Mouse (Mus musculus) liver, embryonic 12.5 days (tissue): ENCODE results near the gene Sf3b1. TPM values are rescaled to one million over a fixed set of nuclear protein-coding genes. Genes with fewer than 3 reads are reported as not detected.
"Not testable (repeated sequence)": the region's sequence is repeated elsewhere in the genome, so short reads cannot be mapped to it uniquely, and the experiment has no call there.

ENCODE experiments used
- ATAC-seq: fragments of 200-750 bp; cut with Nextera tagmentation; 2 replicates; pipeline ENCODE4 v1.8.0; 2017; ENCODE audit warnings: moderate number of reproducible peaks, mild to moderate bottlenecking, moderate library complexity
- H3K27ac ChIP-seq: fragments of 300-500 bp; sonication (generic); 2 replicates; pipeline ENCODE4 v1.5.1; 2016; ENCODE audit warnings: mild to moderate bottlenecking
- H3K27me3 ChIP-seq: fragments of 300-500 bp; sonication (generic); replicated peaks from 2 replicates; pipeline ENCODE4 v1.6.1; 2016; ENCODE audit warnings: mild to moderate bottlenecking, moderate library complexity
- H3K36me3 ChIP-seq: fragments of 300-500 bp; sonication (generic); 2 replicates; pipeline ENCODE4 v1.6.1; 2016; ENCODE audit warnings: mild to moderate bottlenecking, moderate library complexity
- H3K4me1 ChIP-seq: fragments of 300-500 bp; sonication (generic); 2 replicates; pipeline ENCODE4 v1.6.1; 2016
- H3K4me2 ChIP-seq: fragments of 300-500 bp; sonication (generic); 2 replicates; pipeline ENCODE4 v1.6.1; 2016; ENCODE audit warnings: mild to moderate bottlenecking, moderate library complexity
- H3K4me3 ChIP-seq: fragments of 300-500 bp; sonication (generic); 2 replicates; pipeline ENCODE4 v1.5.1; 2016; ENCODE audit warnings: mild to moderate bottlenecking, moderate library complexity
- H3K9ac ChIP-seq: fragments of 300-500 bp; sonication (generic); 2 replicates; pipeline ENCODE4 v1.6.1; 2016; ENCODE audit warnings: mild to moderate bottlenecking, moderate library complexity
- H3K9me3 ChIP-seq: fragments of 300-500 bp; sonication (generic); replicated peaks from 2 replicates; pipeline ENCODE4 v1.6.1; 2016; ENCODE audit warnings: mild to moderate bottlenecking, moderate library complexity
- WGBS: fragments of 180-500 bp; shearing (Covaris S2); methylation state at CpG from one replicate; pipeline ENCODE4 v1.1.7; 2016; ENCODE audit not compliant: insufficient replicate concordance; 5-methylcytosine and 5-hydroxymethylcytosine counted together
- polyA plus RNA-seq: library from polyadenylated mRNA; unstranded; fragments of >200 nt; fragmentation: Nextera tagmentation; extraction: Ambion mirVana; gene quantifications from 2 replicates; pipeline ENCODE4 v1.2.1, GENCODE M21; 2016

The Sf3b1 gene
- polyA plus RNA-seq, 1 experiment from 2014 or later: 161 TPM

DNA sequence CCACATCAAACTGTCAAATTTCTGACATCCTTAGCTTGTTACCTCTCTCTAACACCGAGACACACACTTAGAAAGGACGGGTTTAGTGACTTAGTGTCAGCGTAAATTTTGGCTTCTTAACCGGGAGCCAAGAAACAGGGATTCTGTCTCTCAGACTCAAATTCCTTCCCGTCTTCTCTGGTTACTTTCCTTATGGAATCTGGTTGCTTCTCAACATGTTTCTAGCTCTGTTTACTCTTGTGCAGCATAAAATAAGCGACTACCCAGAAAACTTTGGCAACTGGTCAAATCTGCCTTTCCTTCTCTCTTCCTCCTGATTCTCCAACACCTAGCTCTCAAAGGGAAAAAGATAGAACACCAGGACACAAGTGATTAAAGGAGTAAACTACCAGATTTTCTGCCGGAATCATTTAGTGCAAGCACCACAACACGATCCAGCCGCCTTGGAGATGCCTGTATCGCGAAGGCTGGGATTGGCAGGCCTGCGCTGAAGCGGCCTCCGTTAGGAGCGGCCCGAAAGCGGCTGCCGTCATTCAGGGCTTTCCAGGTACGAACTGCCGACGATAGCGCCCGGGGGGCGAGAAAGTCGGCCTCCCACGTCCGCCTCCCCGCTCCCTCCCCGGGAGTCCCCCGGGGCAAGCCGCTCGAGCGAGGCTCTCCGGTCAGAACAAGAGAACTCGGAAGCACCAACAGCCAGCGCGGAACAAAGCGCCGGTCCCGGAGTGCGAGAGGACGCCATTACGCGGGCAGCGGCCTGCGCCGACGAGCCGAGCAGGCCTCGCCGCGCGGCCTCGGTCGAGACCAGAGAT, 633 bp downstream of the Sf3b1 start:
- peak overlapping the region; percentile 93 for H3K9ac ChIP-seq
- H3K27ac ChIP-seq: peak overlapping the region; percentile 94
- H3K4me3 ChIP-seq: peak overlapping the region; percentile 88
- H3K36me3 ChIP-seq: peaks cover 15% of the 10 kb centered on the region; the same call in 1 of the 2 replicates
- H3K4me2 ChIP-seq: peak overlapping the region; percentile 85
- H3K4me1 ChIP-seq: peaks cover 83% of the 10 kb centered on the region
- no peaks in the 10 kb centered on the region for H3K27me3 ChIP-seq
- ATAC-seq: peak; percentile 51
- under 1% methylated on average over 55 of the region's 55 CpGs for WGBS
- no peaks in the 10 kb centered on the region for H3K9me3 ChIP-seq

- peaks cover 78% of the 10 kb centered on the region for H3K4me1 ChIP-seq
- peak overlapping the region; percentile 93 for H3K9ac ChIP-seq
- no peak for ATAC-seq
- H3K4me3 ChIP-seq: peak overlapping the region; percentile 88
- H3K4me2 ChIP-seq: peak overlapping the region; percentile 85
- no peaks in the 10 kb centered on the region for H3K27me3 ChIP-seq
- 4% methylated on average over 10 of the region's 10 CpGs for WGBS
- H3K36me3 ChIP-seq: peaks cover 15% of the 10 kb centered on the region; the same call in 1 of the 2 replicates
- peak overlapping the region; percentile 94 for H3K27ac ChIP-seq
- no peaks in the 10 kb centered on the region for H3K9me3 ChIP-seq
These were observed 1.4 kb downstream of the Sf3b1 start for GRCm38 (mm10) chr1:55025656-55026430.

DNA sequence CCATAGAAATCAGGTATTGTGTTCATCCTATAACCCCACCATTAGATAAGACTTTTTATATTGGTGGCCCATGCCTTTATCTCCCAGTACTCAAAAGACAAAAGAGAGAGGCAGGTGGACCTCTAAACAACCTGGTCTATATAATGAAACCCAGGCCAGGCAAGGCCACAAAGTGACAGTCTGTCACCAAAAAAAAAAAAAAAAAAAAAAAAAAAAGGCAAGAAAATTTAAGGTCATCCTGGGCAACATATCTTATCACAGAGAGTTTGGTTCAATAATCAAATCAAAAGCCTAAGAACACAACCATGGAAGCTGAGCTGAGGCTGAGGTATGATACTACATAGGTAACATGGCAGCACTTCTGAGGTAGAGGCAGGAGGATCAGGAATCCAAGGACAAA, 5.4 kb downstream of the Sf3b1 start:
- H3K27me3 ChIP-seq: no peaks in the 10 kb centered on the region
- ATAC-seq: no peak

GRCm38 (mm10) chr1:55012513-55012912, 14.8 kb downstream of the Sf3b1 start:
- WGBS: 48% methylated on average over 3 of the region's 3 CpGs

More for the DNA sequence above, 5.4 kb downstream of the Sf3b1 start:
- Histone ChIP-seq H3K27ac (no peak overlapping the region), H3K9ac (no peak overlapping the region), H3K4me1 (peaks cover 51% of the 10 kb centered on the region), H3K9me3 (no peaks in the 10 kb centered on the region), H3K36me3 (peaks cover 42% of the 10 kb centered on the region), H3K4me3 (no peak overlapping the region), H3K4me2 (no peak overlapping the region)

DNA sequence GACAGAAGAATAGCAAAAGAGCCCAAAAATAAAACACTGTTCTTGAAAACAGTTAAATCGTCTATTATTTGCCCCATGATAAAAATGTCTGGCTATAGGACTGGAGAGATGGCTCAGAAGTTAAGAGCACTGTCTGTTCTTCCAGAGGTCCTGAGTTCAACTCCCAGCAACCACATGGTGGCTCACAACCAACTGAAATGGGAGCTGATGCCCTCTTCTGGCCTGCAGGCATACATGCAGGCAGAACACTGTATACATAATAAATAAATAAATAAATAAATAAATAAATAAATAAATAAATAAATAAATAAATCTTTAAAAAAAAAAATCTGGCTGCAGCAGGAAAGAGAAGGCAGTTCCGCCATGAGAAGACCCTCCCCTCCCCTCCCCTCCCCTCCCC, 19.0 kb downstream of the Sf3b1 start:
- H3K4me3 ChIP-seq, H3K27me3 ChIP-seq, H3K4me2 ChIP-seq, H3K9me3 ChIP-seq, ATAC-seq, H3K27ac ChIP-seq, H3K4me1 ChIP-seq, H3K9ac ChIP-seq: not testable (repeated sequence)
- 81% methylated on average over 2 of the region's 2 CpGs for WGBS
- peaks cover 89% of the 10 kb centered on the region for H3K36me3 ChIP-seq

More at GRCm38 (mm10) chr1:55012513-55012912, 14.8 kb downstream of the Sf3b1 start:
- Histone ChIP-seq H3K9ac (no peak overlapping the region), H3K4me2 (no peak overlapping the region), H3K36me3 (peaks cover 92% of the 10 kb centered on the region), H3K4me1 (no peaks in the 10 kb centered on the region), H3K4me3 (no peak overlapping the region), H3K27me3 (no peaks in the 10 kb centered on the region), H3K9me3 (no peaks in the 10 kb centered on the region), H3K27ac (no peak overlapping the region)
- no peak for ATAC-seq

GRCm38 (mm10) chr1:54993581-54993980, 33.7 kb downstream of the Sf3b1 start:
- H3K9ac ChIP-seq: no peak overlapping the region
- peaks cover 92% of the 10 kb centered on the region for H3K36me3 ChIP-seq
- H3K4me3 ChIP-seq: no peak overlapping the region
- H3K4me1 ChIP-seq: no peaks in the 10 kb centered on the region
- H3K9me3 ChIP-seq: no peaks in the 10 kb centered on the region
- H3K4me2 ChIP-seq: no peak overlapping the region
- no peak for ATAC-seq
- 79% methylated on average over 5 of the region's 5 CpGs for WGBS
- no peaks in the 10 kb centered on the region for H3K27me3 ChIP-seq
- H3K27ac ChIP-seq: no peak overlapping the region

DNA sequence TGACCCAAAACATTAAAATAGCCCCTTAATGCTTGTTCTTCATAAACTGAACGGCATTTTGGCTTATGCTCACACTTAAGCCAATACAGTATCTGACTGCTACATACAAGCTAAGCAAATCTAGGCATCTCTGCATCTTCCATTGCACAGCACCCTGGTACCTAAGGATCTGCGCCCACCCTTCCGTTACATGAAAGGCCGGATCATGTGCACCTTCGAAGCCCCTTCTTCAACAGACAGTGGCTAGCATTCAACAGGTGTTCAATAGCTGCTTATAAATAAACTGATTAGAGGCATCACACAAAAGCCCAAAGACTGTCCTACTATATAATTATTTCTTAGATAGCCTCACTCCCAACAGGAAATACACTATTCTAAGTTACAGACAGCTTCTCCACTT, 41.0 kb downstream of the Sf3b1 start:
- Histone ChIP-seq H3K4me3 (no peak overlapping the region), H3K36me3 (peaks cover 71% of the 10 kb centered on the region), H3K27me3 (no peaks in the 10 kb centered on the region), H3K27ac (no peak overlapping the region), H3K9me3 (no peaks in the 10 kb centered on the region), H3K4me2 (no peak overlapping the region), H3K4me1 (0 out of 2 replicates have a peak, but pooled peaks cover 3% of the 10 kb centered on the region), H3K9ac (no peak overlapping the region)
- no peak for ATAC-seq
- 95% methylated on average over 5 of the region's 5 CpGs for WGBS

DNA sequence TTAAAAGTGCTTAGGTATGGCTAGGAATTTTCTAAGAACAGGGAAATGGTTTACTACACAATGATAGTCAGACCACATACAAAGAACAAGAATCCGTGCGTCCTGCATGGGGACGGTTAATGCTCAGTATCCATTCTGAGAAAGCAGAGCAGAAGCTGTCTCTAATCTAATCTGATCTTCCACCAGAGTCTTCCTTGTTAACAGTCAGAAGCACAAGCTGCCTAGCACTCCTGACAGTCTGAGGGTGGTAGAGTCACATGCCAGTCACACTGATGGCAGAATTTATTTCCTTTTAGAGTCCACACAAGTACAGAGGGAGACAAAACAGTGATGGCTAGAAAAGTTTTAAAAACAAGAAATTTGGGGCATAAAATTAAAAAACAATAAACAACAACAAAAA, 41.5 kb downstream of the Sf3b1 start:
- H3K27me3 ChIP-seq: no peaks in the 10 kb centered on the region
- no peak overlapping the region for H3K27ac ChIP-seq
- 0 out of 2 replicates have a peak, but pooled peaks cover 3% of the 10 kb centered on the region for H3K4me1 ChIP-seq
- H3K4me3 ChIP-seq: no peak overlapping the region
- H3K9me3 ChIP-seq: no peaks in the 10 kb centered on the region
- peaks cover 67% of the 10 kb centered on the region for H3K36me3 ChIP-seq
- ATAC-seq: peak; percentile 61
- WGBS: 57% methylated on average over 3 of the region's 3 CpGs
- H3K4me2 ChIP-seq: no peak overlapping the region
- no peak overlapping the region for H3K9ac ChIP-seq

- H3K4me2 ChIP-seq: no peak overlapping the region
- H3K36me3 ChIP-seq: peaks cover 51% of the 10 kb centered on the region
- 86% methylated on average over 7 of the region's 7 CpGs for WGBS
- H3K4me1 ChIP-seq: 0 out of 2 replicates have a peak, but pooled peaks cover 3% of the 10 kb centered on the region
- no peaks in the 10 kb centered on the region for H3K9me3 ChIP-seq
- no peak for ATAC-seq
- no peaks in the 10 kb centered on the region for H3K27me3 ChIP-seq
- H3K27ac ChIP-seq: no peak overlapping the region
- no peak overlapping the region for H3K4me3 ChIP-seq
- no peak overlapping the region for H3K9ac ChIP-seq
These were observed 43.1 kb downstream of the Sf3b1 start for GRCm38 (mm10) chr1:54984154-54984553.

- Histone ChIP-seq H3K27ac (no peak overlapping the region), H3K9ac (no peak overlapping the region), H3K36me3 (peaks cover 48% of the 10 kb centered on the region), H3K27me3 (no peaks in the 10 kb centered on the region), H3K9me3 (no peaks in the 10 kb centered on the region), H3K4me3 (no peak overlapping the region), H3K4me2 (no peak overlapping the region), H3K4me1 (0 out of 2 replicates have a peak, but pooled peaks cover 3% of the 10 kb centered on the region)
- no peak for ATAC-seq
- 57% methylated on average over 3 of the region's 3 CpGs for WGBS
These were observed 43.9 kb downstream of the Sf3b1 start for GRCm38 (mm10) chr1:54983339-54983738.

- 41% methylated on average over 3 of the region's 3 CpGs for WGBS
- H3K27me3 ChIP-seq: no peaks in the 10 kb centered on the region
- peaks cover 43% of the 10 kb centered on the region for H3K36me3 ChIP-seq
These were observed 44.6 kb downstream of the Sf3b1 start for GRCm38 (mm10) chr1:54982636-54983035.

More at GRCm38 (mm10) chr1:54982636-54983035, 44.6 kb downstream of the Sf3b1 start:
- H3K4me2 ChIP-seq: no peak overlapping the region
- H3K4me3 ChIP-seq: no peak overlapping the region
- no peaks in the 10 kb centered on the region for H3K9me3 ChIP-seq
- no peak overlapping the region for H3K27ac ChIP-seq
- no peak overlapping the region for H3K9ac ChIP-seq
- ATAC-seq: no peak
- H3K4me1 ChIP-seq: 0 out of 2 replicates have a peak, but pooled peaks cover 3% of the 10 kb centered on the region
